Mouse (Mus musculus): ENCODE measurements around the gene Grm4. TPM values are rescaled to one million over a fixed set of nuclear protein-coding genes. Genes with fewer than 3 reads are reported as not detected.
A peak's percentile ranks its signal among the peaks of the same experiment; 100 is the strongest.

Grm4 gene
- total and polyA plus RNA-seq, 3 experiments, result not detected

DNA sequence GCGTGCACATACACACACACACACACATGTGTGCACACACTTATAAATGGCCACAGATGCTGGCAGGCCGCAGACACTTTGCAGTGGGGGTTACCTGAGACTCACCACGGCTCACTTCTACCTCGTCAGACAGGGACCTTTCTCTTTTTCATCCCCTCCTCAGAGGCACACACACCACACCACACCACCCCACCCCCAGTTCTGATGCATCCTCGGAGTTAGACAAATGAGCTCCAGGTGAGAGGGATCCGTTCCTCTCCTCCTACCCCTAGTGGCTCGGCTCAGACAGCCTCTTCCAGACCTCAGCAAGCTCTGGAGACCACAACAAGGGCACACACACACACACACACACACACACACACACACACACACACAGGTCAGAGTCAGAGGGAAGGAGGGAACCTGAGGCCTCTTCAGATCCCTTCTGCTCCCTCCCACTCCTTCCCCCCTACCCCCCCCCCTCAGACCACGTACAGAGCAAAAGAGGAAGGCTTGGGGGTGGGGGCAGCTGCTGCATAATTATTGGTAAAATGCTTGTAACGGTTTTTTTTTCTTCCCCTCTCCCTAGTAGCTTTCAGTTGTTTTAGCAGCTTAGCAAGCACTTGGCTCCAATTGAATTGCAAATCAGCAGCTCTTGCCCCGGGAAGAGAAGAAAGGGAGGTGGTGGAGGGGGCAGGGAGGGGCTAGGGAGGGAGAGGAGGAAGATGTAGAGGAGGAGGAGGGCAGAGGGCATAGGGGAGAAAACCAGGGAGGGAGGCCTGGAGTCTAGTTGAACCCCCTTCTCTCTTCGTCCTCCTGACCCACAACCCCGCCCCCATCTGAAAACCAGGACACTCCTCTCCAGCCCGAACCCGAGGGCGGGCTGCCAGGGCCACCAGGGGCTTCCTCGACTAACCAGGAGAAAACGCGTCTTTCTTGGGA, 19.6 kb downstream of the Grm4 start (continued):
- TF ChIP-seq PAX5 (IDR thresholded peaks at IDR 0.05; ENCODE audit: low read length), result no peak
- no peak for TF ChIP-seq MXI1 (IDR thresholded peaks at IDR 0.05; ENCODE audit: low read depth, low read length)
- TF ChIP-seq POLR2A (IDR thresholded peaks at IDR 0.05; ENCODE audit: low read depth, low read length), result no peak
- peak; percentile 83 for TF ChIP-seq ZNF384 (IDR thresholded peaks at IDR 0.05; ENCODE audit: low read depth, low read length)
- 0 out of 2 replicates have a peak, but pooled peaks have one; percentile 20 for TF ChIP-seq ELF1 (IDR thresholded peaks at IDR 0.05; ENCODE audit: low read depth, low read length)
- TF ChIP-seq HCFC1 (IDR thresholded peaks at IDR 0.05; ENCODE audit: low read depth, low read length), result no peak
- TF ChIP-seq TBP (conservative IDR thresholded peaks at IDR 0.05; ENCODE audit: low read depth, low read length), result no peak
- TF ChIP-seq TCF12 (IDR thresholded peaks at IDR 0.05; ENCODE audit: low read depth, low read length), result no peak
- TF ChIP-seq GABPA (IDR thresholded peaks at IDR 0.05; ENCODE audit: insufficient replicate concordance, low read depth, low read length), result no peak

DNA sequence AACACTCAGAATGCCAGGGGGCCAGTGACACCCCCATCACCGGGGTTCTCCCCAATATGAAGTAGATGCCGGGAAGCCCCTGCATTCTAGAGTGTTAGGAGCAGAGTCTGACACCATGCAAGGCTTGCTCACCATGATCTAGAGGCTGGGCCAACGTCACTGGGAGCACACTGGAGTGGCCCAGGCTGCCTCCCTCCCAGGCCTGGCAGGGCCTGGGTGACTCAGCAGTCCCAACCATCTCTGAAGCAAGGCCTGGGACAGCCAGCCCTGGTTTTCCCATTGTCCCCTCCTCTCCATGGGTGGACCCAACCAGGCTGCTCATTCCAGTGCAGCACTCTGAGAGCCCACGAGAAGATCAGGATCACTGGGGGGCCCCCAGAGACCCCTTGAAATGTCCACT, 20.4 kb downstream of the Grm4 start:
- TF ChIP-seq BHLHE40 (IDR thresholded peaks at IDR 0.05; ENCODE audit: low read depth, low read length), result no peak
- no peak for TF ChIP-seq TBP (conservative IDR thresholded peaks at IDR 0.05; ENCODE audit: low read depth, low read length)
- no peak for TF ChIP-seq USF2 (conservative IDR thresholded peaks at IDR 0.05; ENCODE audit: low read depth, low read length)
- no peak for TF ChIP-seq USF1 (IDR thresholded peaks at IDR 0.05; ENCODE audit: low read depth, low read length)
- no peak for TF ChIP-seq IRF4 (IDR thresholded peaks at IDR 0.05; ENCODE audit: low read depth, low read length)
- no peak for TF ChIP-seq JUN (IDR thresholded peaks at IDR 0.05; ENCODE audit: insufficient read depth, low read depth, low read length)
- TF ChIP-seq POLR2AphosphoS2 (IDR thresholded peaks at IDR 0.05; ENCODE audit: low read depth, low read length), result no peak
- TF ChIP-seq MAFK (IDR thresholded peaks at IDR 0.05; ENCODE audit: insufficient replicate concordance, low read length), result no peak
- no peak for TF ChIP-seq RAD21 (IDR thresholded peaks at IDR 0.05; ENCODE audit: low read depth, low read length)
- TF ChIP-seq MYC (IDR thresholded peaks at IDR 0.05; ENCODE audit: low read depth, low read length), result no peak
- no peak for TF ChIP-seq MXI1 (IDR thresholded peaks at IDR 0.05; ENCODE audit: low read depth, low read length)
- TF ChIP-seq JUND (conservative IDR thresholded peaks at IDR 0.05; ENCODE audit: low read depth, low read length), result no peak
- no peak for DNase-seq (ENCODE audit: extremely low read depth)
- H3K4me1 ChIP-seq (ENCODE audit: control insufficient read depth in 1 of 2, insufficient read depth in 2 of 2), result peaks cover 9 to 47% of the 10 kb centered on the region in 2 experiments
- in situ Hi-C loops (cut with MboI; ENCODE audit: low pct_ligation_motif_present, low pct_unique_long_range_greater_than_20kb, low sequenced_read_pairs) (loop anchor here (25.0 kb wide), 1 partner anchor 464 kb away; the partner anchor contains the start of gene Bak1), dilution Hi-C loops (cut with MboI; ENCODE audit: extremely low pct_ligation_motif_present, extremely low pct_unique_long_range_greater_than_20kb, low sequenced_read_pairs) (no loop called here)
- no peak overlapping the region for H3K27ac ChIP-seq (ENCODE audit: insufficient read depth, low read depth)
- H3K9ac ChIP-seq (ENCODE audit: insufficient read depth, low read depth), result no peak overlapping the region
- peaks cover 12% of the 10 kb centered on the region for H3K27me3 ChIP-seq (replicated peaks)
- 0 out of 2 replicates have a peak overlapping the region, but pooled peaks have one; percentile 42 for H3K4me2 ChIP-seq (ENCODE audit: insufficient read depth, low read depth, poor library complexity, severe bottlenecking)
- H3K79me2 ChIP-seq (replicated peaks; ENCODE audit: control insufficient read depth, extremely low read depth, insufficient read depth, poor library complexity, severe bottlenecking), result no peaks in the 10 kb centered on the region
- H3K9me3 ChIP-seq (replicated peaks; ENCODE audit: low read length), result peaks cover 5% of the 10 kb centered on the region
- H3K4me3 ChIP-seq (replicated peaks in 1 of 3; ENCODE audit: low read depth in 2 of 3, low read length in 2 of 3, poor library complexity in 1 of 3), result peak overlapping the region in 1 of 3 experiments; percentile 33
- H3K36me3 ChIP-seq (replicated peaks in 1 of 2; ENCODE audit: control insufficient read depth in 1 of 2, insufficient read depth in 1 of 2, low read length in 1 of 2), result no peaks in the 10 kb centered on the region

Measured in CH12.LX (cell line).